Mouse (Mus musculus): ENCODE measurements around the gene Atp5k.

GRCm38 (mm10) chr5:108385632-108386031, 48.6 kb downstream of the Atp5k start:
- TF ChIP-seq CTCF (IDR thresholded peaks at IDR 0.05; ENCODE audit: extremely low read depth, insufficient read depth, insufficient read length, insufficient replicate concordance): no peak
- no peak for TF ChIP-seq POLR2A (IDR thresholded peaks at IDR 0.05; ENCODE audit: low read depth, low read length)

Measured in spleen, adult 2 months (tissue).